Mouse (Mus musculus) megakaryocyte, embryonic 14.5 days (primary cell): ENCODE measurements around the gene Yeats4.

ENCODE experiments used
- FLI1 ChIP-seq: IDR thresholded peaks from 2 replicates; pipeline ENCODE4 v1.6.1; 2012; ENCODE audit warnings: low read length, inconsistent platforms, mixed read lengths
- GATA1 ChIP-seq: IDR thresholded peaks from 3 replicates; pipeline ENCODE4 v1.6.1; 2012; ENCODE audit warnings: mixed read lengths, low read length, inconsistent platforms, borderline replicate concordance

- TF ChIP-seq FLI1 (no peak), GATA1 (no peak)
Observed at GRCm38 (mm10) chr10:117195748-117196147, 28.6 kb downstream of the Yeats4 start.
